Mouse (Mus musculus): Measurements from ENCODE around the gene Ide. TPM values are rescaled to one million over a fixed set of nuclear protein-coding genes. Genes with fewer than 3 reads are reported as not detected.

Ide gene
- total RNA-seq, 2 experiments from 2014 or later = 59.3 to 89.4 TPM

DNA sequence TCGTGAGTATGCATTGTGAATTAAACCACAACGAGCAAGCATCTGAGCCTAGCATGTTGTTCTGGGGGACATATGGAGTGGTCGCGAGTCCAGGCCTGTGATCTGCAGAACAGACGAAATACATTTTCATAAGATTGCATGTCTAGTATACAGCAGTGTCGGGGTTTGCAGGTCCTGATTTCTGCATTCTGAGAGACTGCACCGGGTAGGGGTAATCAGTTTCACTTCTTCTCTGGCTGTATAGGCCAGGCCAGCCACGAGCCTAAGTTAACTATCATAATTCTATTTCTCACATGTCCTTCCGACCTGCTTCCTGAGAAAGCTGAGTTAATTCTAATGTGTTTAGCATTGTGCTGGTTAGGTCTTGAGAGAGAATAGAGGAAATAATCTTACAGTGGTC lies 52.9 kb downstream of the Ide start:
- intact Hi-C loops (cut with DNase I) = no loop called here
- no peak for DNase-seq (ENCODE audit: extremely low spot score in 1 of 2, low spot score in 2 of 2)

DNA sequence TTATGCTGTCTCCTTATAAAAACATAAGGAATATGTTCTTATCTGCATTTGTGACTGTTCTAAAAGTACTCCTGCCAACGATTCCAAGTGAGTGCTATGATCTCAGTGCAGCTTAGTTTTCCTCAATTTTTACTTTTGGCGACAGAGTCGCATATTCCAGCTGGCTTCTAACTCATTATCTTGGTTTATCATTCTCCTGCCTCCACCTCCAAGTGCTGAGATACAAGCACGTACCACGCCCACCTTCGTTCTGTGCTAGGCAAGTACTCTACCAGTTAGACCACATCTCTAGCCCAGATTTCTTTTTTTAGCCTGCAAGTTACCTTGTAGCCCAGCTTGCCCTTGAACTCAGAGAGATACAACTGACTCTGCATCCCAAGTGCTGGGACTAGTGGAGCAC lies 54.5 kb downstream of the Ide start:
- intact Hi-C loops (cut with DNase I) = no loop called here
- peak in 1 of 2 experiments; percentile 46 for DNase-seq (ENCODE audit: extremely low spot score in 1 of 2, low spot score in 2 of 2)

DNA sequence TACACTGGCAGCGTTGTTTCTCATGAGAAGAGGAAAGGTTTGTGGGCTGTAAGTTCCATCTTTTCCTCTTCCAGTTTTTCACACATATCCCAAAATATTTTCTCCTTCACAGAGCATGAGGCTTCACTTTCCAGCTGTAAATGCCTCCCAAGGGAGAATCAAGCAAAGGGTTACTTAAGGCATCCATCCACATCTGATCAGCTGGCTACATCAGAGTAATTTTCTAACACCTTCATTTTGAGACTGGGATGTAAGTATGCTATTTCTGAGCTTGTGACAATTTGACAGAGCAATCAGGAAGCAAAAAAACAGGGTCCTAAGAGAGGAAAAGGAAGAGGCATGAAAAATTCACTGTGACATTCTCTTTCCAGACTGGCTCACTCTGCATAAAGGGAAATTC lies 55.9 kb downstream of the Ide start:
- peak in 1 of 2 experiments; percentile 28 for DNase-seq (ENCODE audit: extremely low spot score in 1 of 2, low spot score in 2 of 2)
- intact Hi-C loops (cut with DNase I) = no loop called here

DNA sequence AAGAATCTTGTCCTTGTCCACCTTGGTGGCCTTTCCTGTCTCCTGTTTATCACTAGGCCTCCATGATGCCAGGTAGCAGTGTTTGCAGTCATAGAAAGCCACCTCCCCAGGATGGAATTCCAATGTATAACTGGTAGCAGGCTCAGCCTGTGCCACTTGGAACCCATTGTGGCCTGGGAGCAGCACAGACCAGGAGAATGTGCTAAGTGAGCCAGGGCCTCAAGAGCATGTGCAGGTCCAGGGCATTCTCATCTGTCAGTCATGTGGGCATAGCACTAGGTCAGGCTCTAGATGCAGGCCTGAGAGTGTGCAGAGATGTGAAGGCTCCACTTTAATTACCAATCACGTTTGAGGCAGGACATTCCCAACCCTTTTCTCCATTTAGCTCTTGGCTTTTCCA lies 58.5 kb downstream of the Ide start:
- intact Hi-C loops (cut with DNase I) = no loop called here
- DNase-seq (ENCODE audit: extremely low spot score in 1 of 2, low spot score in 2 of 2) = no peak

DNA sequence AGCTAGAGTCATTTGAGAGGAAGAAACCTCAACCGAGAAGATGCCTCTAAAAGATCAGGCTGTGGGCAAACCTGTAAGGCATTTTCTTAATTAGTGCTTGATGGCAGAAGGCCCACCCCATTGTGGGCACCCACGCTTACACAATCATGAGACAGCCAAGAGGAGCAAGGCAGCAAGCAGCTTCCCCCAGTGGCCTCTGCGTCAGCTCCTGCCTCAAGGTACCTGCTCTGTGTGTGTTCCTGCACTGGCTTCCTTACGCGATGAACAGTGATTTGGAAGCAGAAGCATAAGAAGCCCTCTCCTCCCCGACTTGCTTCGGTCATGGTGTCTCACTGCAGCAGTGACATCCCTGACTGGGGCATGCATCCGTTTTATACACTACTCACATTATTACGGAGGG lies 62.1 kb downstream of the Ide start:
- intact Hi-C loops (cut with DNase I) = no loop called here
- no peak for DNase-seq (ENCODE audit: extremely low spot score in 1 of 2, low spot score in 2 of 2)

DNA sequence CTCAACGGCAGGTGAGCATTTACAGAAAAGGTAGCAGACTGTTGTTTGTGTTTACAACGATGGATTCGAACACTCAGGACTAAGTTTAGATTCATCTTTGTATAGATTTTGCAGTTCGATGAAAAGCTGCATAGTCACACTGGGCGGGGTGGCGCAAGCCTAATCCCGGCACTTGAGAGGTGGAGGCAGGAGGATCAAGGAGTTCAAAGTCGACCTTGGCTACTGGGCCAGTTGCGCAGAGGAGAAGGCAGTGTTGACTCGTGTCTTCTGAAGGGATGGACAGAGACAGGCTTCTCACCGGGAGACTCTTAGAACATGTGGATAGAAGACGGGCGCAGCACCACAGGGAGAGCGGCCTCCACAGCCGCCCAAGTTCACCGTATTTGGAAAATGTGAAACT lies 68.5 kb downstream of the Ide start:
- intact Hi-C loops (cut with DNase I) = loop anchor here (5.0 kb wide), 1 partner anchor 342 kb away; the partner anchor contains the start of gene Btaf1

DNA sequence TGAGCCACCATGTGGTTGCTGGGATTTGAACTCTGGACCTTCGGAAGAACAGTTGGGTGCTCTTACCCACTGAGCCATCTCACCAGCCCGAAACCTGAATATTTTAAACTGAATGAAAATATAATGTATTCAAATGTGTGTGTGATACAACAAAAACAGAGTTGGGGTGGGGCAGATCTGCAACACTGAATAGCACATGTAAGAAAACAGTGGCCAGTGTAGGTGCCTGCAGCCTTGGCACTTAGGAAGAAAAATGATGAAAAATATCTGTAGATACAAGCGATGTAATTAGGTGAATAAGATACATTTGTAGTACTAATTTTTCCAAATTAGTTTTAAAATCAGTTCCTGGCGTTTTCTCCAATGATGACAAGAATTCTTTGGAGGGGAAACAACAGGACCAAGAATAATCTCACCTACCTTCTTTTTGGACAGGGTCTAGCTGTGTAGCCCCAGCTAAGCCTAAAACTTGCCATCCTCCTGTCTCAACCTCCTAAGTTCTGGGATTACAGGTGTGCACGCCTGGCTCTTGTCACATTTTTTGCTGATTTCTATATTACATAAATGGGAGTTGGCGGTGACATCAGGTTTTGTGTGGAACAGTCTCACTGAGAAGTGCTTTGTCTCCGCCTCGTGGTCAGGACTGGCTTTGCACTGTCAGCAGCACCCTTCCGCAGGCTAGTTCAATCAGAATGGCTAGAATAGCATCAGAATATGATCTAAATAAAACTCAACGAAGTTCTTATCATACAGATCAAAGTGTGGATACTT lies 72.1 kb downstream of the Ide start:
- DNase-seq (ENCODE audit: extremely low spot score in 1 of 2, low spot score in 2 of 2) = peak; percentile 90 to 93
- intact Hi-C loops (cut with DNase I) = loop anchor here (2.0 to 5.0 kb wide), 2 partner anchors 215 to 338 kb away; partner anchors contain the start of gene Btaf1

More for the DNA sequence above, 68.5 kb downstream of the Ide start:
- no peak for DNase-seq (ENCODE audit: extremely low spot score in 1 of 2, low spot score in 2 of 2)

DNA sequence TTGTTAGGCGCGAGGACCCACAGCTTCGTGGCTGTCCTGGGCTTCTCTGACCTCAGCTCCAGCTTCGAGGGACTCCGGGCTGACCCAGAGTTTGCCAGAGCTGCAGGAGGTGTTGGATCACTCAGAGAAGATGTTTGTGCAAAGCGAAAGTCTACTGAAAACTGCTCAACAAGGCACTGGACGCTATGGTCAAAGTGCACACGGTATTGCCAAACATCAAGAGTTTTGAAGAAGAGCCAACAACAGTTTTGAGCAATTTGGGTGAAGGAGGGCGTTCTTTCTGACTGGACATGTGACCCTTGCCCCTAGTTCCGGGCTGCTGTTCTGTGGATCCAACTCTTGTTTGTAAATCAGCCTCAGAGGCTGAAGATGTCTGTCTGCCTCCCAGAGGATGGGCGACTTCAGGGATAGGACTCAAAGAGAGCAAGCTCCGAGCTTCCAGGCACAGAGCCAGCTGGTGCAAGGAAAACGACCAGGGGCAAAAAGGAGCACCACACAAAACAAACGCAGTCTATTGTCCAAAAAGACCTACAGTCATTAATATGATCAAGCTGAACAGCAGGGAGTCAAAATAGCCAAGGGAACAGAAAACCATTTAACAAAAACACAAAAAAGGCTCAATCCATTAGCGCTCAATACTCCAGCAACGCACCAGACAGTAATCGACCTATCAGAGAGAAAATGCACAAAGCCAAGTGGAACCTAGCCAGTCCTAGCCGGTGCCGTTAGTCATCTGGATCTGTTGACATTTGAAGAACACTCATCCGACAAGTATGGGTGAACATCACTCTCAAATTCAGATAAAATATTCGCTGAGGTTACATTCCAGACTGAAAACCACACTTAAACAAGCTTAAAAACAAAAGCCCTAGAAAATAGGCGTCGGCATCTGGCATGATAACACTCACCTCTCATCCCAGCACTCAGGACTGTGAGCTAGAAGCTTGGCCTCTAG lies 73.4 kb downstream of the Ide start:
- intact Hi-C loops (cut with DNase I) = loop anchor here (2.0 kb wide), 1 partner anchor 213 kb away; no protein-coding TSS in a partner anchor
- DNase-seq (ENCODE audit: extremely low spot score in 1 of 2, low spot score in 2 of 2) = peak in 1 of 2 experiments; percentile 30

DNA sequence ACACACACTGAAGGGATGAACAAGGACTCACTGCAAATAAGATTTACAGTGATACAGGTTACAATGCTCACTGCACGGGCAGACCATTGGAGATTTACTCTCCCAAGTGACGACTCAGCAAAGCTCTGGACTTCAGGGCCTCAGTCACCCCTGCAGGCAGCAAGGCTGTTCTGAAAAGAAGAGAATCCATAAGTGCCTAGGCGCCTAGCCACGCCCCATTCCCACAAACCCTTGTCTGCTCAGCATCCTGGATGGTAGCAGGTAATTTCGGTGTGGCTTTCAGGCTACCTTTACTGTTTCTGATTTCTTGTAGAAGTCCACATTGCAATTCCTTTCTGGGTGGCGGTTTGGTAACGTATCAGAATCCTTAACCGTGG lies 74.1 kb downstream of the Ide start:
- intact Hi-C loops (cut with DNase I) = no loop called here
- no peak for DNase-seq (ENCODE audit: extremely low spot score in 1 of 2, low spot score in 2 of 2)

DNA sequence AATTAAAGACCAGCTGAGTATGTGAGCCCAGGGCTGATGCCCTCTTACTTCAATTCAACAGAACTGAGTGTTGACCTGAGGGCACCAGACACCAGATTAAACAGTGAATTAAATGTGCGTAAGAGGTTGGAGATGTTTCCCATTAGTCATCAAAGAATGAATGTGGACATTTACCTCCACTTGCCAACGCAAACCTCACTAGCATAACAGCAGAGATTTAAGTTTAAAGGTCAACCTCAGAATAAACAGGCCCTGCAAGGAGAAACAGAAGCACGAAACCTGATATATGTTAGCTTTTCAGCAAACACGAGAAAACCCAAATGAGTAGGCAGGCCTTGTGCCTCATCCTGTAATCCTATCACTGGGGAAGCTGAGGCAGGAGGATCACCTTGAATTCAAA lies 75.3 kb downstream of the Ide start:
- DNase-seq (ENCODE audit: extremely low spot score in 1 of 2, low spot score in 2 of 2) = no peak
- intact Hi-C loops (cut with DNase I) = no loop called here

DNA sequence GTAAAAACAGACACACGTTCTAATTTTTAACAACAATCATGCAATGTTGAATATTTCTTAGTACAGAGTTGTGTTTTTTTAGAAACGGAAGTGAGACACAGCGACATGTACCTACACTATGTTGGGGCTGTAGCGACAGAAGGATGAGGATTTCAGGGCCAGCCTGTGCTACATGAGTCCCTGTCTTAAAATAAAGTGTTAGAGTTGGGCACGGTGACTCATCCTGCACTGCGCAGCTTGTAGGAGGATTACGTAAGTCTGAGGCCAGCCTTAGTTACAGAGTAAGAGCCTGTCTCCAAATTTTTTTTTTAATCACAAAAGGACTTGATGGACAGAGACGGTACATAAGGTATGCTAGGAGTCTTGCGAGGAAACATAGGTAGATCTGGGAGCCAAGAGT lies 82.3 kb downstream of the Ide start:
- intact Hi-C loops (cut with DNase I) = no loop called here
- DNase-seq (ENCODE audit: extremely low spot score in 1 of 2, low spot score in 2 of 2) = no peak

DNA sequence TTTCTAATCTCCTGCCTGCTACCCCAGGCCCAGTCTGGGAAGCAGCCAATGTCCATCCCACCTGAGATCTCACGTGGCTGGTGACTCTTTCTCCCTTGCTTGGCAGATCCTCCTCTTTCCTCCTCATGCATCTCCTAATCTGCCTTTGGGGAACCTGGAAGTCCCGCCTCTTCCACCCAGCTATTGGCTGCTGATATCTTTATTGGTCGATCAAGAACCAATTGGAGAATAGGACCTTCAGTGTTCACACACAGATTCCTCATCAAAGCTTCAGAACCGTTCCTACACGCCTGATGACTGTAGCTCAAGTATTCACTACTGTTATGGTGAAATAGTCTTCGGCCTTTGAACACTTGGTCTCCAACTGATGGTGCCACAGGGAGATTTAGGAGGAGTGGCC lies 85.5 kb downstream of the Ide start:
- DNase-seq (ENCODE audit: extremely low spot score in 1 of 2, low spot score in 2 of 2) = no peak
- intact Hi-C loops (cut with DNase I) = no loop called here

DNA sequence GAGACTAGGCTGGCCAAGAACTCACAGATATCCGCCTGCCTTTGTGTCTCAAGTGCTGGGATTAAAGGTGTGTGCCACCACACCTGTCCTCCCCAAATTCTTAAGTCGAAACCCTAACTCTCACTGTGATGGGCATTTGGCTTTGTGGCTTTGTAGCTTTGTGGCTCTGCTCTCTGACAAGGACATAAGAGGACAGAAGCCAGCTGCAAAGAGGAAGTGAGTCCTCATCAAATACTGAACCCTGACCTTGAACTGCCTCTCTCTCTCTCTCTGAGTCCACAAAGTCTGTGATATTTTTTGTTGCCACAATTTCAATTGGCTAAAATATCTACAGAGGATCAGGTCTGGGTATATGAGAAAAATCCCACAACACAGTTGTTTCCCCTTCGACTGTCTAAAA lies 89.5 kb downstream of the Ide start:
- DNase-seq (ENCODE audit: extremely low spot score in 1 of 2, low spot score in 2 of 2) = no peak
- intact Hi-C loops (cut with DNase I) = no loop called here

DNA sequence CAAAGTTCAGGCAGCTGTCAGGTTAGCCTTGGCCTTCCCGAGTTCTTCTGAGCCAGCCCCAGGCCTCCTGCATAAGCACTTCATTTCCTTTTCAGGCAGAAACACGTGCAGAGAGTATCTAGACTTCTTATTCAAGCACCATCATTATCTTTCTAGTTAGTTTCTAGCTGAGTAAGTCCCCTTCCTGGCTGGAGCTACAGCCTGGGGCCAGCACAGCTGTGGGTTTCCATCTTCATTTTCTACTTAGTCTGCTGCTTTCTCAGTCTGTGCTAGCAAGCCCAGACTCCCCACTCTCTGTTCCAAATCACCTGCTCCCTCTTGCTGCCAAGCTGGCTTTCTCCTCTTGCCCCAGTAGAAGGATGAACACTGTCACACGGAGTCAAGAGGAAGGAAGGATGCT lies 90.8 kb downstream of the Ide start:
- DNase-seq (ENCODE audit: extremely low spot score in 1 of 2, low spot score in 2 of 2) = no peak
- intact Hi-C loops (cut with DNase I) = no loop called here

DNA sequence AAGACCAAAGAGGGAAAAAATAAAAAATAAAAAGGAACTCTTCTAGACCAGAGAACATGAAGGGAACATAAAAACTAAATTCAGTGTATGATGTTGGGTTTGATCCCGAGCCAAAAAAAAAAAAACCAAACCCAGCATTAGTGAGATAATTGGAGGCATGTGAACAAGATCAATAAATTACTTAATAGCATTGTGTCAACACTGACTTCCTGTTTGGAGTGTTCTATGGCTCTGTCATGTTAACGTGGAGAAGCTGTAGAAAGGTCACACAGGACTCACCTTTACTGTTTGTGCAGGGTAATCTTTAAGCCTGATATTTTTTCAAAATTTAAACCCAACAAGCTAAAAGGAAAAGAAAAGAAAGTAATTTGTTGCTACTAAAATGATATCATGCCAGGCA lies 94.9 kb downstream of the Ide start:
- DNase-seq (ENCODE audit: extremely low spot score in 1 of 2, low spot score in 2 of 2) = no peak
- intact Hi-C loops (cut with DNase I) = no loop called here

DNA sequence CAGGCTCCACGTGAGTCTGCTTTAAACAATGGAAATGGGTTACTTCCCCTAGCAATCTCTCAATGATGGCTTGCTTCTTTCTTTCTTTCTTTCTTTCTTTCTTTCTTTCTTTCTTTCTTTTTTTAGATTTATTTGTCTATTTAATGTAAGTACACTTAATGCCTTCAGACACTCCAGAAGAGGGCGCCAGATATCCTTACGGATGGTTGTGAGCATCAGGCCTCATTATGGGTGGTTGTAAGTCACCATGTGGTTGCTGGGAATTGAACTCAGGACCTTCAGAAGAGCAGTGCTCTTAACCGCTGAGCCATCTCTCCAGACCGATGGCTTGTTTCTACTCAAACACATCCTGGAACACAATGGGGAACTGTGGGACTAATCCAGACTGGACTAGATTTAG lies 96.5 kb downstream of the Ide start:
- intact Hi-C loops (cut with DNase I) = no loop called here
- DNase-seq (ENCODE audit: extremely low spot score in 1 of 2, low spot score in 2 of 2) = no peak

DNA sequence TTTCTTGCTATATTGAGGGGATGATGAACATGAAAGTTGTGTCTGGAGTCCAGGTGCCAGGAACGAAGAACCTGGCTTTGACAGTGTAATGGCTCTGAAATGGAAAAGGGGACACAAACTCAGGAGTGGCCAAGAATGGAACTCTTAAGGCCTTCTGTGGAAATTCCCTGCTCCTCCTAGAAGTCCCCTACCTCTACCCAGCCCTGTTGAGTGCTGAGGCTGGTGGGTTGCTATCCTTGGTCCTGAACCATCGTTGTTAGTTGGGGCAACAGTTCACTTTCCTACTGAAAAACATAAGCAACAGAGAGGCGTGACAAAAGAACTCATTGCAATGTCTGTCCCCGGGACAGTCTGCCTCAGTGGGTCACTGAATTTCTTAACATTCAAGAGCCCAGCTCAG lies 98.6 kb downstream of the Ide start:
- DNase-seq (ENCODE audit: extremely low spot score in 1 of 2, low spot score in 2 of 2) = no peak
- intact Hi-C loops (cut with DNase I) = no loop called here

DNA sequence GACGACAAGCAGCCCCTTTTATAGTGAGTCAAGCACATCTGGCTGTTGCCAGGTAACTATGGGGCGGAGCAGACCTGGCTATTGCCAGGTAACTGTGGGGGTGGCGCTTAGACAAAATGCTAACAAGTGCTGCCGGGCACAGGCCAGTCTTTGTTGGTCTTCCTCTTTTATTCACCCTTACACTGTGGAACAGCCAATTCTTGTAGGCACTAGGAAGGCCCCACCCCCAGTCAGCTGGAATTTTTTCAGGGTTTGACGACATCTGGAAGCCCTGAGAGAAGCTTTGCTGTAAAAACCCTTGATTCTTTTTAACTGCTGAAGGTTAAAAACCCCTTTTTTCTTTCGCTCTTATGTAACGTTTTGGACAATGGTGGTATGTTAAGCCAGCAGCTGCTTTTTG lies 99.0 kb downstream of the Ide start:
- DNase-seq (ENCODE audit: extremely low spot score in 1 of 2, low spot score in 2 of 2) = peak in 1 of 2 experiments; percentile 44
- intact Hi-C loops (cut with DNase I) = no loop called here

DNA sequence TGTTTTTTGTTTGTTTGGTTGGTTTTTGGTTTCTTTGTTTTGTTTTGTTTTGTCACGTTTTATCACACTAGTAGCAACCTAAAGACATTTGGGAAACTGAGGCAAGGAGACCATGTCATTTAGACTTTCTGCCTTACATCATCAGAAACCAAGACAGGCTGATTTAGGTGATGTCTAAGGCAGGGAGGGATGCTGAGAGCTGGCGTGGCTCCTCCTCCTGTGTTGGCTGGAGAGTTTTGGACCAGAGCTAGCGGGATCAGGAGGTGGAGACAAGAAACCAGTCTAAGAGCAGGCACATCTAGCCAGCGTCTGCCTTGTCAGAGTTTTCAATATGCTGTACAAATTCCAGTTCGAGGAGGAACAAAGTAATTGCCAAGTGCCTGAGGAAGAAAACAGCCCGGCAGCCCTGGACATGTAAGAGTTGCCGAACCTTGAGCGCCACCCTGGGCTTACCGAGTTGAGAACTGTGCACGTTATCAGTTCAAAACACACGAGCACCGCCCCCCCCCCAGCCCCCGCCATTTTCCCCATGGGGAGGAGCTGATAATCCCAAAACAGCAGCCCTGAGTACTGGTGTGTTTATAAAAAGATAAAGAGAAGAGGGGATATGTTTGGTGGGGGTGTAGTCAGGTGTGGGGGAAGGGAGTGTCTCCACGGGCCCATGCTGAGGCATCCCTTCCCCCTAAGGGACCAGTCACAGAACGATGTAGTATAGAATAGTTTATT lies 99.8 kb downstream of the Ide start:
- no peak for DNase-seq (ENCODE audit: extremely low spot score in 1 of 2, low spot score in 2 of 2)
- intact Hi-C loops (cut with DNase I) = no loop called here

Measured in left cerebral cortex, postnatal 10 days (tissue).